Mouse (Mus musculus) liver, postnatal 0 days (tissue): ENCODE measurements at regions not wholly inside any gene's neighbourhood (a gene's known extent, or its start where the extent isn't known, plus 50 kb on each side); places are given as distances from the start of the nearest gene placed in this dataset.

Source experiments
- CTCF ChIP-seq: sonication (generic); IDR thresholded peaks from 2 replicates; pipeline ENCODE4 v1.5.1; 2016; ENCODE audit warnings: antibody characterized with exemption, low read depth
- EP300 ChIP-seq: IDR thresholded peaks from 2 replicates; pipeline ENCODE4 v1.6.1; 2016; ENCODE audit warnings: antibody characterized with exemption, low read depth, mild to moderate bottlenecking

GRCm38 (mm10) chr5:119953189-119953588, 120.7 kb downstream of the Tbx5 start:
- TF ChIP-seq CTCF (no peak), EP300 (no peak)
